Mouse (Mus musculus): ENCODE data around the gene Zbed4. TPM values are rescaled to one million over a fixed set of nuclear protein-coding genes. Genes with fewer than 3 reads are reported as not detected.
"Not testable (repeated sequence)": the region's sequence is repeated elsewhere in the genome, so short reads cannot be mapped to it uniquely, and the experiment has no call there.

Gene Zbed4
- polyA plus RNA-seq, 1 experiment from 2014 or later: 23.2 TPM

GRCm38 (mm10) chr15:88810369-88810768 is 58.9 kb downstream of the Zbed4 start:
- H3K27me3 ChIP-seq (ENCODE audit: insufficient read depth, low read length): no peaks in the 10 kb centered on the region
- no peak overlapping the region for H3K27ac ChIP-seq (ENCODE audit: low read depth)
- H3K4me1 ChIP-seq (ENCODE audit: insufficient read depth): no peaks in the 10 kb centered on the region
- no peak overlapping the region for H3K4me2 ChIP-seq
- no peak overlapping the region for H3K9ac ChIP-seq
- ATAC-seq (ENCODE audit: insufficient read depth): no peak
- no peak for TF ChIP-seq CTCF (IDR thresholded peaks at IDR 0.05; ENCODE audit: low read depth)
- DNase-seq: no peak
- H3K9me3 ChIP-seq (ENCODE audit: low read depth, low read length): no peaks in the 10 kb centered on the region
- peaks cover 51% of the 10 kb centered on the region for H3K36me3 ChIP-seq (ENCODE audit: insufficient read depth)
- H3K4me3 ChIP-seq (ENCODE audit: low read depth, low read length): no peak overlapping the region
- 76% methylated on average over 2 of the region's 2 CpGs for WGBS

GRCm38 (mm10) chr15:88813262-88813661 is 61.8 kb downstream of the Zbed4 start:
- no peak for ATAC-seq (ENCODE audit: insufficient read depth)
- DNase-seq: no peak
- Histone ChIP-seq H3K9ac (no peak overlapping the region), H3K36me3 (ENCODE audit: insufficient read depth) (peaks cover 47% of the 10 kb centered on the region), H3K4me1 (ENCODE audit: insufficient read depth) (0 out of 2 replicates have a peak, but pooled peaks cover 1% of the 10 kb centered on the region), H3K4me3 (ENCODE audit: low read depth, low read length) (no peak overlapping the region), H3K27ac (ENCODE audit: low read depth) (no peak overlapping the region), H3K27me3 (ENCODE audit: insufficient read depth, low read length) (no peaks in the 10 kb centered on the region), H3K4me2 (no peak overlapping the region), H3K9me3 (ENCODE audit: low read depth, low read length) (no peaks in the 10 kb centered on the region)
- no peak for TF ChIP-seq CTCF (IDR thresholded peaks at IDR 0.05; ENCODE audit: low read depth)
- 88% methylated on average over 3 of the region's 3 CpGs for WGBS

GRCm38 (mm10) chr15:88813873-88814272 is 62.4 kb downstream of the Zbed4 start:
- H3K36me3 ChIP-seq (ENCODE audit: insufficient read depth): peaks cover 47% of the 10 kb centered on the region
- not testable (repeated sequence) for DNase-seq; ATAC-seq (ENCODE audit: insufficient read depth); H3K9ac ChIP-seq; H3K4me2 ChIP-seq; H3K27me3 ChIP-seq (ENCODE audit: insufficient read depth, low read length); H3K4me1 ChIP-seq (ENCODE audit: insufficient read depth); H3K9me3 ChIP-seq (ENCODE audit: low read depth, low read length); H3K27ac ChIP-seq (ENCODE audit: low read depth); H3K4me3 ChIP-seq (ENCODE audit: low read depth, low read length)
- WGBS: 81% methylated on average over 2 of the region's 2 CpGs

GRCm38 (mm10) chr15:88814411-88815047 is 63.1 kb downstream of the Zbed4 start:
- Histone ChIP-seq H3K4me2 (no peak overlapping the region), H3K27me3 (ENCODE audit: insufficient read depth, low read length) (no peaks in the 10 kb centered on the region), H3K9me3 (ENCODE audit: low read depth, low read length) (no peaks in the 10 kb centered on the region), H3K4me3 (ENCODE audit: low read depth, low read length) (no peak overlapping the region), H3K4me1 (ENCODE audit: insufficient read depth) (0 out of 2 replicates have a peak, but pooled peaks cover 4% of the 10 kb centered on the region), H3K27ac (ENCODE audit: low read depth) (no peak overlapping the region), H3K36me3 (ENCODE audit: insufficient read depth) (peaks cover 41% of the 10 kb centered on the region), H3K9ac (no peak overlapping the region)
- no peak for ATAC-seq (ENCODE audit: insufficient read depth)
- peak; percentile 42 for TF ChIP-seq CTCF (IDR thresholded peaks at IDR 0.05; ENCODE audit: low read depth)
- peak; percentile 48 for DNase-seq
- WGBS: 94% methylated on average over 11 of the region's 11 CpGs

GRCm38 (mm10) chr15:88815196-88815700 is 63.8 kb downstream of the Zbed4 start:
- 87% methylated on average over 6 of the region's 6 CpGs for WGBS
- Histone ChIP-seq H3K27ac (ENCODE audit: low read depth) (no peak overlapping the region), H3K4me2 (no peak overlapping the region), H3K27me3 (ENCODE audit: insufficient read depth, low read length) (no peaks in the 10 kb centered on the region), H3K9me3 (ENCODE audit: low read depth, low read length) (no peaks in the 10 kb centered on the region), H3K4me1 (ENCODE audit: insufficient read depth) (0 out of 2 replicates have a peak, but pooled peaks cover 8% of the 10 kb centered on the region), H3K9ac (no peak overlapping the region), H3K36me3 (ENCODE audit: insufficient read depth) (peaks cover 36% of the 10 kb centered on the region), H3K4me3 (ENCODE audit: low read depth, low read length) (no peak overlapping the region)
- DNase-seq (no peak), ATAC-seq (ENCODE audit: insufficient read depth) (no peak)
- TF ChIP-seq CTCF (IDR thresholded peaks at IDR 0.05; ENCODE audit: low read depth): no peak

- no peak for TF ChIP-seq CTCF (IDR thresholded peaks at IDR 0.05; ENCODE audit: low read depth)
- DNase-seq (peak; percentile 100), ATAC-seq (ENCODE audit: insufficient read depth) (peak; percentile 98)
- no peaks in the 10 kb centered on the region for H3K9me3 ChIP-seq (ENCODE audit: low read depth, low read length)
- H3K4me3 ChIP-seq (ENCODE audit: low read depth, low read length): peak within 1 kb of the TSS; percentile 82
- no peaks in the 10 kb centered on the region for H3K27me3 ChIP-seq (ENCODE audit: insufficient read depth, low read length)
- H3K4me1 ChIP-seq (ENCODE audit: insufficient read depth): 0 out of 2 replicates have a peak, but pooled peaks cover 8% of the 10 kb centered on the region
- peak within 1 kb of the TSS; percentile 92 for H3K4me2 ChIP-seq
- H3K36me3 ChIP-seq (ENCODE audit: insufficient read depth): peaks cover 49% of the 10 kb centered on the region
- WGBS: under 1% methylated on average over 83 of the region's 88 CpGs
- H3K9ac ChIP-seq: peak within 1 kb of the TSS; percentile 85
- H3K27ac ChIP-seq (ENCODE audit: low read depth): peak within 1 kb of the TSS; percentile 61
Observed at GRCm38 (mm10) chr15:88819026-88819905, 67.8 kb downstream of the Zbed4 start, which contains the start of the genes Alg12 and Creld2. Gene Alg12, minus strand, starts transcription at chr15:88819318. Gene Creld2, plus strand, starts transcription at chr15:88819646.

GRCm38 (mm10) chr15:88819906-88820303 is 68.4 kb downstream of the Zbed4 start:
- WGBS: 1% methylated on average over 23 of the region's 23 CpGs
- H3K4me3 ChIP-seq (ENCODE audit: low read depth, low read length): peak overlapping the region; percentile 82
- H3K9ac ChIP-seq: peak overlapping the region; percentile 85
- H3K4me2 ChIP-seq: peak overlapping the region; percentile 92
- no peak for TF ChIP-seq CTCF (IDR thresholded peaks at IDR 0.05; ENCODE audit: low read depth)
- H3K27me3 ChIP-seq (ENCODE audit: insufficient read depth, low read length): no peaks in the 10 kb centered on the region
- H3K36me3 ChIP-seq (ENCODE audit: insufficient read depth): peaks cover 49% of the 10 kb centered on the region
- no peaks in the 10 kb centered on the region for H3K9me3 ChIP-seq (ENCODE audit: low read depth, low read length)
- H3K27ac ChIP-seq (ENCODE audit: low read depth): no peak overlapping the region
- DNase-seq (no peak), ATAC-seq (ENCODE audit: insufficient read depth) (no peak)
- H3K4me1 ChIP-seq (ENCODE audit: insufficient read depth): 0 out of 2 replicates have a peak, but pooled peaks cover 8% of the 10 kb centered on the region

Data from lung, embryonic 14.5 days (tissue).